Mouse (Mus musculus) CD8-positive naive resting alpha-beta T cell, adult 2 months (primary cell): Measurements from ENCODE around the gene Cep63.

Experiments used
- DNase-seq, 2 experiments: peaks; one replicate each; pipeline ENCODE4 v3.0.0; 2022; ENCODE audit warnings: low read depth in 2 of 2, low spot score in 2 of 2

Cep63 gene

DNA sequence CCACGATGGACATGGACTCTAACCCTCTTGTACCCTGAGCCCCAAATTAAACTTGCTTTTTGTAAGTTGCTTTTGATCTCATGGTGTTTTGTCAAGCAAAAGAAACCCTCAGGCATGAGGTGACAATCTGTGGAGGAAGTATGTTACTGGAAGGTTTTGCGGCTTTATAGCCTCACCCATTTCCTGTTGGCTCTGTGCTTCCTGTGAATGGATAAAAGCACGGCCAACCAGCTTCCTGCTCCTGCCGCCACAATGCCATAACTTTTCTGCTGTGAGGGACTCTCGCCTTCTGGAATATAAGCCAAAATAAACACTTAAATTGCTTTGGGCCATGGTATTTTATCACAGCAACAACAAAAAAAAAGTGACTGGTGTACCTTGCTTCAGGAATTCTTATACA lies 48.9 kb downstream of the Cep63 start:
- DNase-seq = peak in 1 of 2 experiments; percentile 5

DNA sequence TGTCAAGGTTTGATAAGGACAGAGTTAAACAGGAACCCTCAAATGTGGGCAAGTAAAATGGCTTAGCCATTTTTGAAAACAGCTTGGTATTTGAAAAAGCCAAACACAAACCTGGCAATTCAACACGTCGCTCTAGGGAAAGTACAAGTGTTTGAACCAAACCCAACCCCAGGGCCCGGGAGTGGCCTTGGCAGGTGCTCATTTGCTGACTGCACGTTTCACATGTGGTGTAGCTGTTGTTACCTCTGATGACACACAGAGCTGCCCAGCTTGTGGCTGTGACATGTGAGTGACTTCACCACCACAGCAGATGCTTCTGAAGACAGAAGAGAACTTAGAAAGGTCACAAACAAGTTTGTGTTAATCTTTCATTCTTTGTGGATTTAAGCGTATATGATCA lies 53.4 kb downstream of the Cep63 start:
- no peak for DNase-seq

DNA sequence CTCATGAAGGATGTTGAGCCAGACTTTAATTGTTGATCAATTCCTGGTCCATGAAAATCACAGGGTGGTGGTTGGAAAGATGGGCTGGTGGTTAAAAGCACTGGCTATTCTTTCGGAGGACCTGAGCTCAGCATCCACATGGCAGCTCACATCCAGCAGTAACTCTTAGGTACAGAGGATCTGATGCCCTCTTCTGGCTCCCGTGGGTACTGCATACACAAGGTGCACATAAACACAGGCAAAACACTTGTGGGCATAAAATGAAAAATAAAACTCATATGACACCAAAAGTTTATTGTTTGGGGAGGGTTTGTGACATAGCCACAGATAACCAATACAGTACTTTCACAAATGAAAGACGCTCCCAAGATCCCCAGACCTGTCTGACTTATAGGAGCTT lies 67.9 kb downstream of the Cep63 start:
- DNase-seq = no peak

DNA sequence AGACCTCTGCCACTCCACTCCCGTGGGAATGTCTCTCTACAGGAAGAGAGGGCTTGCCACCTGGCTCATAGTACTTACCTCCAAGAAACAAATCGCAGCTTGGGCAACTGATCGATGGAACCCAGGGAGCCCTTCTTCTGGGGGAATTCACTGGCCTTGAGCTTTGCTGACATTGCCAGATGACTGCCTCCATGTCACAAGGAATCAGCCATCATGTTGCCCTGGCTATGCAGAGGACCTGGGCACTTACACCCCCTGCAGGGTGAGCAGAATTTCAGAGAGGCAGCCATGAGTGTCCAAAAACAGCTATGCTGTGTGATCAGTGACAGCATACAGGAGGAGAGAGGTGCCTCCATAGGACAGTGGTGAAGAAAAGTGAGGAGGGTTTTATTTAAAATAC lies 72.6 kb downstream of the Cep63 start:
- no peak for DNase-seq

DNA sequence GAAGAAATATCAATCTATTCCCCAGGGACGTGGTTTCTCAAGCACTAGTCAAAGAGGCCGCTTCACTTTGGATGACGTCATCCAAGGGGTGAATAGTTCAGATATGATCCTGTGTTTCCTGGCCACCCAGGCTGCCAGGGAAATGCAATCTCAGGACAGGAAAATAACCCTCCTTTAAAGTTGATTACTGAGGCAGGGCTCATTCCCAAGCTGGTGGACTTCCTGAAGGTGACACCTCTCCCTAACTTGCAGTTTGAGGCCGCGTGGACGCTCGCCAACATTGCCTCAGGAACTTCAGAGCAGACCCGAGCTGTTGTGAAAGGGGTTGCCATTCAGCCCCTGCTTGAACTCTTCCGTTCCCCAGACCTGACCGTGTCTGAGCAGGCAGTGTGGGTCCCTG lies 74.6 kb downstream of the Cep63 start:
- no peak for DNase-seq

DNA sequence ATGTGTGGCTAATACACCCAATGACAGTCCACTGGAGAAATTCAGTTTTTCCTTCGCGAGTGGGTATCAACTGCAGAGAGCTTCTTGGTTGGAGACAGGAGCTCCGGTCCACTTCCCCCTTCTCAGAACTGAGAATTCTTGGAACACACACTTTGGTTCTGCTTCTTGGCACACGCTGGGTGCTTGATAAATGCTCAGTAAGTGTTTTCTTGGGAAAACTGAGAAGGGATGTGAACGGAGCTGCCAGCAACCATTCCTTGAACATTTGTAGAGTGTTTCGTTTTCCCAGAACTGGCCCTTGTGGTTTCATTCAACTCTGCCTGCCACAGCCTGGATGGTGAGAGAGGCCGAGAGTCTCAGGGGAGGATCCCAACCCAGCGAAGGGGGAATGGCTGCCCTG lies 77.1 kb downstream of the Cep63 start:
- no peak for DNase-seq

DNA sequence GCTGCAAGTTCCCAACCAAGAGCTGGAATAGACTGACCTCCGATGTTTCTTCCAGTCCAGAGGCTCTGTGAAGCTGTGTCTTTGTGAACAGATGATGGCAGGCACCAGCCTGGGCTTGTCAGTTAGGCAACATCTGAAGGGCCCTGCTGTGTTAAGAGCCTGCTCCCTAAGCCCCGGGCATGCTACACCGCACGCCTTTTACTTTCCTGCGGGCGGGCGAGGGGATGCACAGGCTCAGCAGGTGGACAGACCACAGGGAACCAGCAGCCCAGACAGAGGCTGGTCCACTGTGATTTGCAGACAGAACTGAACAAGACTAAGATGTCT lies 79.3 kb downstream of the Cep63 start:
- DNase-seq = no peak

DNA sequence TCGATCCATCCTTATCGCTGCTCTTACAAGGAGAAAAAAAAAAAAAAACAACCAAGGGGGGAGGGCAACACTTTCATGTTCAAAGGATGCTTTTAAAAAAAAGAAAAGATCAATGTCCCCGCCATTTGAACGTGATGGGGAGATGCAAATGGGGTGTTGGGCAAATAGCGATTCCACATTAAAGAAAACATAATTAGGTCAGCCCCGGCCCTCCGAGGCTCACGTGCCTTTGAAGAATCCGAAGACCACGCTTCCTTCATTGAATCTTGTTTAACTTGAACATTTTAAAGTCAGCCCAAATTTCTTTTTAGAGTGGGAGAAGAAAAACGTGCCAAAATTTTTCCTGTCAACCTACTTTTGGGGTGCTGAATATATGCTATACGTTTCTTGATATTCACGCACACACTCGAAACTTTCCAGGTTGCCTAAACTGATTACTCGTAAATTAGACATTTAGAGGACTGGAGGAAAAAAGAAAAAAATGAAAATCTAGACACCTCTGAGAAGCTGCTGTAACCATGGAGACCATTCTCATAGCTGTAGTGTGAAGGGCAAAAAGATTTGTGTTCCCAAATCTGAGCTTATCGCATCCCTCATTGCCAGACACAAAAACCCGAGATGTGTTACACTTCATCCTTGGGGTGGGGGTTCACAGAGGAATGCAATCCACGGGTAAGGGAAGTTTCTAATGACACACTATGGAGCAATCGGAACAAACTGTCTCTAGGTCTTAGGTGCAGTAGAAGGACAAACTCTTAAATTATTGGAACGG lies 79.9 kb downstream of the Cep63 start:
- no peak for DNase-seq

DNA sequence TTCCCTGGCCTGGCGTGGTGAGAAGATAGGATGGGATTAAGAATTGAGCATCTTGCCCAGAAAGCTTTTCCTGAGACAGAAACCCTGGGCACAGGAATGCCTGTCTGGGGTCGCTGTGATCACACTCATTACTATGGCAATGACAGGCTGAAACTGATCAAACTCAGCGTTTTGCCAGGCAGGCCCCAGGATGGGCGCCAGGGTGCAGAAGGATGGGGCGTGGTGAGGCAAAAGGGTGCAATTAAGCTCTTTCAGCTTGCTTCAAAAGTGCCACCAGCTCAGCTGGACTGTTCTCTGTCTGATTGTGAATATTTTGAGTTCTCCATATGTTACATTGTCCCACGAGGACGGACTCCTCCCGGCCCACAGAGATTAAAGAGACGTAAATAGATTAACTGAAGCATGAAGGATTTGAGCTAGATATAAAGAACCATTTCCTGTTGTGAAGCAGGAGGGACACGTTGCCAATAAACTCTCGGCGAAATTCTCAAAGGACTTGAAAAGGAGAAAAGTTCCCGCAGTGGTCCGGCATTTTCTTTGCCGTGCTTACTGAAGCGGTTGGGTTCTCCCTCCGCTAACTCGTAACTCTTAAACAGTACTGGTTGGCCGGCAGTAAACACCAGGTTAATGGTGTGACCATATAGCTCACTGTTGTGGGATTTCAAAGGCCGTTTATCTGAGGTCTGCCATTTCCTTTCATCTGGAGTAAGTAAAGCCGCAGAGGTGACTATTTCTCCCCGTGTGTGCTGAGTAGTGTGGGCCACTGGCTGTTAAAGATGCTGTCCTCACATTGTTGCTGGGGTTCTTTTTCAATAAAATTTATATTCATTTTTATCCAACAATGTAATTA lies 80.7 kb downstream of the Cep63 start:
- DNase-seq = no peak

DNA sequence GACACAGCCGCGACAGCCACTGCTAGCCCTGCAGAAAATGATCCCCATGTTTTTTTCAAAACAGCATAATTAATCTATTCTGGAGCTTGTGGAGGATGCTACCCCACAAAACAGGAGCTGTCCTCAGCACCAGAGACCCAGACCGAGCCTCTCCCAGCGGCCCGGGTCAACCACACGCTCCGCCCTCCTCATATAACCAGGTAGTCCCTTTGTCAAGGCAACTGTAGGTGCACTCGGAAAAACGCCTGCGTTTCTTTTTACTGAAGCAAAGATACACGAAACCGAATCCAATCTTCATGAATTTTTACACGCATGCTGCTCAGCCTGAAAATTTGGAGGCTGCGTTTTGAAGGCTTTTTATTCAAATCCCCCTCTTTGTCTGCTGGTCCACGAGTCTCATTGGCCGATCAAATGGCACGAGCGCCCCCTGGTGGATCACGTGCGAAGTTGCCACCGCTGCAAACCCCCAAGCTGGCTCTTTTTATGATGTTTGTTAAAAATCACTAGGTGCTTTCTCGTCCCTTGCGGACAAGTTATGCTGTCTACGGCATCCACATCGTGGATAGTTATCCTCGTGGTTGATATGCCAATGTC lies 81.5 kb downstream of the Cep63 start:
- peak; percentile 73 to 81 for DNase-seq

DNA sequence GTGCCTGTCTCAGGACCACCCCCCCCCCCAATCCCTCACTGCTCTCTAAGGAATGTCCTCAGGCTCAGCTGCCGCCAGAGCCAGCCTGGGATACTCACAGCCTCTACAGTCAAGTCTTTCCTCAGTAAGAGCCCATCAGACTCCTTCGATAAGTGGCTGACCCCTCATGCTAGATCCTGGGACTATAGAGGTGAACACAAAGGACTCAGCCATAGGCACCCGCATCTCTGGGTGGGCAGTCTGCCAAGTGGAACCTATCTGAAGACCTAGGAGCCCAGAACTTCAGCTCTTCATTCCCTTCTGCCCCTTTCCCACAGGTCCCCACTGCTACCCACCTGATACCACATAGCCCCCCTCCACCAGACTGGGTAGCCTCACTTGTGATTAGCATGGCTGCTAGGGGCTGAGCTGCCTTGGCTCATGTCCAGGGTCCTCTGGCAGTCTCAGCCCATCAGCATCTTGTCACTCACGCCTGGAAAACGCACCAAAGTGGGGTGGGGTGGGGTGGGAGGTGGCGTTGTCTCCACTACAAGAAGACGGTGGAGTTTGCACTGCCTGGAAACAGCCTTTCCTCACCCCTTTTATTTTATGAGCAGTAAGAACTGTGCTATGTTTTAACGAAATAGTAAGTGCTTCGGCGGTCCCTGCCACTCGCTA lies 82.1 kb downstream of the Cep63 start:
- no peak for DNase-seq

DNA sequence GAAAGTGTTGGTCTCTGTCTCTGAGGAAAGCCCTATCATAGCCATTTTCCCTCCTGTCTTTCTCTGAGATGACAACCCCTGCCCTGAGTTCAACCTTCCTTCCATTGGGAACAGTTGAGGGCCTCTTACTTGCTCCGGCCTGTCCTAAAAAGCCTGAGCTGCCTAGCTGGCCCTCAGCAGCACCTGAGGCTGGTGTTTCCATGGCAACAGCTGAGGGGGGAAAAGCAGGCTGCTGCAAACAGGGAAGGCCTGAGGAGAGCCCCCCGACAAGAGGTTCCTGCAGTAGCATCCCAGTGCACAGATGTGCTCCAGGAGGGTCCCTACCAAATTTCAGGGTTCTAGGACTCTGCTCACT lies 82.6 kb downstream of the Cep63 start:
- no peak for DNase-seq

DNA sequence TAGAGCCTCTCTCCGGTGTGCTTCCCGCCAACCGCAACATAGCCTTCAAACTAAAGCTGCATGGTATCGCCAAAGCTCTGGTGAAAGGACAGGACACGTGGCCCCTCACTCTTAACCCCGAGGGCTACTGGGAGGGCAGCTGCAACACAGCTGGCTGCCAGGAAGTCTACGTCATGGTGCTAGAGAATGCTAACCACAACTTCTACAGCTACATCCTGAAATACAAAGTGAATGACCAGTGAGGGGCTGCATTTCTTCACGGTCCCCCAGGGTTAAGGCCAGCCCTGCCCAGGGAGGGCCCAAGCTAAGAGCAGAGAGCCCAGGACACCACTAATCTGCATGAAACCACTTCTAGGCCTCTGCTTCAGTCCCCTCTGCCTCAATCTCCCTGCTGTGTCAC lies 83.8 kb downstream of the Cep63 start:
- no peak for DNase-seq

DNA sequence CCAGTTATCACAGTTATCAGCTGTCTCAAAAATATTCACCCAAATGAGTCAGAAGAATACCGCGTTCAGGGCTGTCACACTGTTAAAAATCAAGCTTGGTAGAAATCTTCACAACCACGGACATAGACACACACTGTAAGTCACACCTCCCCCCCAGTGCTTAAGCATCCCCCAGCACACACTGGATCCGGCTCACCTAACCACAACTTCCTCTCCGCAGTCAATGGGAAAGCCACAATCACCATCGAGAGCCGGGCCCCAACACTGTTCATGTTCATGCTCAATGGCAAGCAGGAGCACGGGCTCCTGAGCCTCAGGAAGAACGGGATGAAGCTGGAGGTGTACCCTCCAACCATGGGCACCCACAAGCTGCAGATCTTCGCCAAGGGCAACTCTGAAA lies 84.7 kb downstream of the Cep63 start:
- DNase-seq = peak; percentile 28 to 29

DNA sequence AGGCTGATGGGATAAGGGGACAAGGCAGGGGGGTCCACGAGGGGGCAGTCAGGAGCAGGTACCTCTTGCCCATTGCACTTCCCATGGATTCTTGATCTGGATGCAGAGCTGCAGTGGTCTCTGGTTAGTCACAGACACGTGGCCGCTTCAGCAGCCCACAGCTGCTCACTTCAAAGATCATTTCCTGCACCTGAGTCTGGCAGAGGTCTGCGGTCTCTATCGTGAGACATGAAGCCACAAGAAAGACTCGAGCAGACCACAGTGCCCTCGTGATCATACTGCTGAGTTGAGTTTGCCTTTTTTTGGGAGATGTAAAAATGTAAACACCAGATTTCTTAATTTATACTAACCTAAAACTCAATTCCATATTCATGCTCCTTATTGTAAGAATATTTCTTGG lies 86.6 kb downstream of the Cep63 start:
- peak; percentile 58 to 81 for DNase-seq

DNA sequence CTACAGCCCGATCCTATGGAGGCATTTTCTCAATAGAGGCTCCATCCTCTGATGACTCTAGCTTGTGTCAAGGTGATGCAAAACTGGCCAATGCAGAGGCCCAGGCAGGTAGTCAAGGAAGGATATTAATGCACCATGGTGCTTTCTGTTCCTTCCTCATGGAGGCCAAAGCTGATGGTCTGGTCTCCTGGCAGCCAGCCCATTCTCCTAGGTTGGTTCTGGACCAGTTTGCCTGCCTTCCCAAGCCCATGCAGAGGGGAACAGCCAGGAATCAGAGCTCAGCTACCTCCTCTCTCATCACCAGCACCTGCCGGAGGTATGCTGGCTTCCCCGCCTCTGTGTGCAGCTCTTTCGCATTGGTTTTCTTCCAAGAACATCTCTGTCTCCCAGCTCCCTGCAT lies 89.4 kb downstream of the Cep63 start:
- no peak for DNase-seq
